Mouse (Mus musculus): Measurements from ENCODE around the gene Crhbp.

- TF ChIP-seq POLR2A (IDR thresholded peaks at IDR 0.05; ENCODE audit: borderline replicate concordance, insufficient read depth, low read length) (no peak), CTCF (IDR thresholded peaks at IDR 0.05; ENCODE audit: borderline replicate concordance, insufficient read depth, low read depth, low read length) (no peak)
Observed at GRCm38 (mm10) chr13:95444824-95445223, at the start of gene Crhbp.

Data from cerebellum, adult 2 months (tissue).